Mouse (Mus musculus) CH12.LX (cell line): ENCODE data around the gene Dtx3. TPM values are rescaled to one million over a fixed set of nuclear protein-coding genes. Genes with fewer than 3 reads are reported as not detected.

Experiments used
- DNase-seq: peaks from one replicate; pipeline ENCODE4 v3.0.0-alpha.2; 2013; ENCODE audit errors: extremely low read depth
- H3K27ac ChIP-seq: 2 replicates; pipeline ENCODE4 v1.5.1; 2012; ENCODE audit warnings: low read depth, mild to moderate bottlenecking, control low read depth, moderate library complexity; ENCODE audit not compliant: insufficient read depth
- H3K27me3 ChIP-seq: replicated peaks from 2 replicates; pipeline ENCODE3; 2012; ENCODE audit warnings: inconsistent platforms
- H3K36me3 ChIP-seq, 2 experiments: replicated peaks in 1 of 2; 2 replicates each; pipeline versions ENCODE3 to v1.6.1; 2012; ENCODE audit warnings: inconsistent platforms in 1 of 2, low read length in 1 of 2, mild to moderate bottlenecking in 1 of 2, mixed read lengths in 1 of 2, moderate library complexity in 1 of 2; ENCODE audit not compliant: control insufficient read depth in 1 of 2, insufficient read depth in 1 of 2
- H3K4me1 ChIP-seq, 2 experiments: 2 replicates each; pipeline ENCODE4 v1.6.1; 2012; ENCODE audit warnings: inconsistent platforms in 1 of 2, moderate library complexity in 1 of 2; ENCODE audit not compliant: insufficient read depth in 2 of 2, control insufficient read depth in 1 of 2
- H3K4me2 ChIP-seq: 2 replicates; pipeline ENCODE4 v1.6.1; 2012; ENCODE audit warnings: low read depth, mild to moderate bottlenecking, control low read depth; ENCODE audit not compliant: poor library complexity, insufficient read depth, severe bottlenecking
- H3K4me3 ChIP-seq, 3 experiments: fragments of 150-350 bp in 1 of 3; sonication (generic) in 1 of 3; replicated peaks in 1 of 3; 2 replicates each; pipeline versions ENCODE3 to v1.5.1; 2011 to 2012; ENCODE audit warnings: low read depth in 2 of 3, low read length in 2 of 3, mild to moderate bottlenecking in 2 of 3, moderate library complexity in 2 of 3, control low read depth in 1 of 3, improper control_type of control experiment in 1 of 3, inconsistent platforms in 1 of 3, mixed read lengths in 1 of 3; ENCODE audit not compliant: poor library complexity in 1 of 3
- H3K79me2 ChIP-seq: replicated peaks from 2 replicates; pipeline ENCODE4 v1.6.1; 2012; ENCODE audit warnings: mild to moderate bottlenecking, moderate library complexity; ENCODE audit not compliant: control insufficient read depth, poor library complexity, insufficient read depth, severe bottlenecking; ENCODE audit errors: extremely low read depth
- H3K9ac ChIP-seq: 2 replicates; pipeline ENCODE4 v1.6.1; 2012; ENCODE audit warnings: low read depth, mild to moderate bottlenecking, control low read depth, moderate library complexity; ENCODE audit not compliant: insufficient read depth
- H3K9me3 ChIP-seq: replicated peaks from 2 replicates; pipeline ENCODE3; 2012; ENCODE audit warnings: low read length, inconsistent platforms, mixed read lengths
- BHLHE40 ChIP-seq: IDR thresholded peaks from 2 replicates; pipeline ENCODE4 v1.6.1; 2011; ENCODE audit warnings: mild to moderate bottlenecking, low read depth, low read length, improper control_type of control experiment
- CHD2 ChIP-seq: IDR thresholded peaks from 2 replicates; pipeline ENCODE4 v1.6.1; 2011; ENCODE audit warnings: low read length, improper control_type of control experiment
- ELF1 ChIP-seq: IDR thresholded peaks from 2 replicates; pipeline ENCODE4 v1.6.1; 2014; ENCODE audit warnings: low read depth, mild to moderate bottlenecking, inconsistent platforms, low read length, improper control_type of control experiment
- ETS1 ChIP-seq: conservative IDR thresholded peaks from 2 replicates; pipeline ENCODE4 v1.6.1; 2012; ENCODE audit warnings: low read depth, mild to moderate bottlenecking, inconsistent platforms, low read length, improper control_type of control experiment, moderate library complexity
- GABPA ChIP-seq: IDR thresholded peaks from 2 replicates; pipeline ENCODE4 v1.6.1; 2012; ENCODE audit warnings: low read depth, low read length, improper control_type of control experiment, inconsistent platforms; ENCODE audit not compliant: insufficient replicate concordance
- IRF4 ChIP-seq: IDR thresholded peaks from 2 replicates; pipeline ENCODE4 v1.6.1; 2014; ENCODE audit warnings: low read depth, mild to moderate bottlenecking, inconsistent platforms, low read length, improper control_type of control experiment
- KAT2A ChIP-seq: IDR thresholded peaks from 2 replicates; pipeline ENCODE4 v1.6.1; 2012; ENCODE audit warnings: low read length, improper control_type of control experiment, inconsistent platforms; ENCODE audit not compliant: insufficient replicate concordance
- MAFK ChIP-seq: IDR thresholded peaks from 2 replicates; pipeline ENCODE4 v1.6.1; 2011; ENCODE audit warnings: low read length, improper control_type of control experiment; ENCODE audit not compliant: insufficient replicate concordance
- MXI1 ChIP-seq: IDR thresholded peaks from 2 replicates; pipeline ENCODE4 v1.6.1; 2011; ENCODE audit warnings: mild to moderate bottlenecking, low read depth, low read length, improper control_type of control experiment
- NELFE ChIP-seq: IDR thresholded peaks from 2 replicates; pipeline ENCODE4 v1.6.1; 2011; ENCODE audit warnings: low read depth, low read length, improper control_type of control experiment
- NRF1 ChIP-seq: IDR thresholded peaks from 2 replicates; pipeline ENCODE4 v1.6.1; 2014; ENCODE audit warnings: low read depth, mild to moderate bottlenecking, inconsistent platforms, low read length, improper control_type of control experiment, moderate library complexity
- POLR2A ChIP-seq: IDR thresholded peaks from 2 replicates; pipeline ENCODE4 v1.6.1; 2011; ENCODE audit warnings: low read depth, mild to moderate bottlenecking, improper control_type of control experiment, low read length
- UBTF ChIP-seq: IDR thresholded peaks from 2 replicates; pipeline ENCODE4 v1.6.1; 2012; ENCODE audit warnings: low read depth, mild to moderate bottlenecking, inconsistent platforms, low read length, improper control_type of control experiment, moderate library complexity
- USF2 ChIP-seq: conservative IDR thresholded peaks from 2 replicates; pipeline ENCODE4 v1.6.1; 2011; ENCODE audit warnings: low read depth, low read length, improper control_type of control experiment
- ZKSCAN1 ChIP-seq: IDR thresholded peaks from 2 replicates; pipeline ENCODE4 v1.6.1; 2012; ENCODE audit warnings: low read depth, inconsistent platforms, low read length, improper control_type of control experiment, borderline replicate concordance
- ZMIZ1 ChIP-seq: IDR thresholded peaks from 2 replicates; pipeline ENCODE4 v1.6.1; 2012; ENCODE audit warnings: low read depth, mild to moderate bottlenecking, inconsistent platforms, low read length, improper control_type of control experiment
- ZNF384 ChIP-seq: IDR thresholded peaks from 2 replicates; pipeline ENCODE4 v1.6.1; 2012; ENCODE audit warnings: low read depth, low read length, improper control_type of control experiment, inconsistent platforms
- dilution Hi-C: fragments of 300-500 bp; cut with MboI; formaldehyde crosslinking; loops from 2 replicates; pipeline ENCODE4 v1.14.3; 2020; ENCODE audit warnings: low sequenced_read_pairs; ENCODE audit not compliant: extremely low pct_unique_long_range_greater_than_20kb, extremely low pct_ligation_motif_present
- in situ Hi-C: fragments of 300-500 bp; cut with MboI; formaldehyde crosslinking; loops from 3 replicates; pipeline ENCODE4 v1.14.3; 2019; ENCODE audit warnings: low sequenced_read_pairs, low pct_ligation_motif_present, low pct_unique_long_range_greater_than_20kb, mixed read lengths
- polyA plus RNA-seq: library from polyadenylated mRNA; unstranded; fragments of >175 nt; gene quantifications from 2 replicates; pipeline ENCODE4 v1.2.1, GENCODE M21; 2012; ENCODE audit warnings: low read depth; ENCODE audit not compliant: insufficient read length
- total RNA-seq, 2 experiments: library from RNA; depleted of rRNA; stranded (reverse); fragments of 300-350 nt in 1 of 2; fragments of >200 nt in 1 of 2; gene quantifications; 2 replicates each; pipeline ENCODE4 v1.2.3; 2012 to 2014

Gene Dtx3
- total and polyA plus RNA-seq, 3 experiments = 18.9 to 51.2 (median 27.6) TPM

DNA sequence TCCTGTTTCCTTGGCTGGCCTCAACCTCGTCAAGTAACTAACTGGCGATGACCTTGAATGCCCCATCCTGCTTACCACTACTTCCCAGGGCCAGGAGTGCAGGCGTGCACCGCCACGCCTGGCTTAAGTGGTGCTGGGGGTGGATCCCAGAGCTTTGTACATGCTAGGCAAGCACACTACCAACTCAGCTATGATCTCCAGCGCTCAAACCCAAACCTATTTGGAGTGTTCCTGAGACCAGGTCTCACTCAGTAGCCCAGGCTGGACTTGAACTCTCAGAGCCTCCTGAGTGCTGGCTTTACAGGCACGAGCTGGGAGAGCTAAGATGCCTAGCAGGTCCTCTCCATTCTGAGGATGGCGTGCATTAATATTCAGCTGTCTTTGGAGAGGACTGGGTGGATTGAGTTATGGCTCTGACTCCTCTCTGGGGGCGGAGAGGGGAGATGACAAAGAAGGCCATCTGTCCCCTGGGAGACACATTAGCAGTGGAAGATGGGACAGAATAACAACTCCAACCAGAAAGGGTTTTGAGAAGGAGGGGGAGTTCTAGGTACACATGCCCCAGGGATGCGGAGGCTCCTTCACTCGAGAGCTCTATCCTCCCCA is 2.1 kb upstream of the Dtx3 start:
- no peaks in the 10 kb centered on the region for H3K79me2 ChIP-seq
- dilution Hi-C loops = no loop called here
- no peak overlapping the region for H3K4me2 ChIP-seq
- no peak for DNase-seq
- no peaks in the 10 kb centered on the region for H3K27me3 ChIP-seq
- in situ Hi-C loops = loop anchor here (5.0 kb wide), 1 partner anchor 40 kb away; no protein-coding TSS in a partner anchor
- H3K36me3 ChIP-seq = peaks cover 42 to 58% of the 10 kb centered on the region in 2 experiments
- H3K4me1 ChIP-seq = peaks cover 3 to 28% of the 10 kb centered on the region in 2 experiments; a peak in 3 of 4 replicates
- no peak overlapping the region for H3K4me3 ChIP-seq
- no peaks in the 10 kb centered on the region for H3K9me3 ChIP-seq
- H3K9ac ChIP-seq = no peak overlapping the region
- TF ChIP-seq MAFK (no peak), KAT2A (no peak), IRF4 (no peak), NELFE (no peak), USF2 (no peak), BHLHE40 (no peak), NRF1 (no peak)
- H3K27ac ChIP-seq = no peak overlapping the region

DNA sequence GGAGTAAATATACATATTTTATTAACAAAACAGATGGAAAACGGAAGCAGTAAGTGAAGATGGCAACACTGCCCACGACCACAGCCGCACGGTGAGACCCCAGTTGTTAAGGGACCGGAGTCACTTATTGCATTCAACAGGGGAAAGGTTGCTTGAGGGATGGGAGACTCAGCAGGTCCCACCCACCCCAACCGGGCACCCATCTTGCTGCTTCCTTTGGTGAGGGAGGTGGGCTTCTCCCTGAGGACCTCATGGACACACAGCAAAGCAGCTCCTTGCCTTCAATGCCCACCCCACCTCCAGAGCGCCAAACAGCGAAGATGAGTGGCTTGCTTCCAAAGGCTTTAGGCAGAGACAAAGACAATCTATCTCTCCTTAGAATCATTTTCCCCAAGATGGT is 1.6 kb upstream of the Dtx3 start:
- dilution Hi-C loops = no loop called here
- no peak overlapping the region for H3K4me3 ChIP-seq
- H3K9ac ChIP-seq = no peak overlapping the region
- H3K9me3 ChIP-seq = no peaks in the 10 kb centered on the region
- H3K4me2 ChIP-seq = no peak overlapping the region
- no peak for DNase-seq
- H3K36me3 ChIP-seq = peaks cover 43 to 58% of the 10 kb centered on the region in 2 experiments
- TF ChIP-seq UBTF = no peak
- no peak for TF ChIP-seq GABPA
- no peak for TF ChIP-seq MXI1
- no peak for TF ChIP-seq ELF1
- TF ChIP-seq ZKSCAN1 = no peak
- TF ChIP-seq IRF4 = no peak
- TF ChIP-seq ZNF384 = no peak
- no peak for TF ChIP-seq ZMIZ1
- TF ChIP-seq CHD2 = no peak
- no peak for TF ChIP-seq USF2
- no peak for TF ChIP-seq MAFK
- TF ChIP-seq POLR2A = no peak
- no peak for TF ChIP-seq BHLHE40
- no peak for TF ChIP-seq ETS1
- H3K4me1 ChIP-seq = peaks cover 3 to 31% of the 10 kb centered on the region in 2 experiments; a peak in 3 of 4 replicates
- no peak overlapping the region for H3K27ac ChIP-seq
- in situ Hi-C loops = loop anchor here (5.0 kb wide), 1 partner anchor 40 kb away; no protein-coding TSS in a partner anchor
- no peaks in the 10 kb centered on the region for H3K27me3 ChIP-seq
- no peaks in the 10 kb centered on the region for H3K79me2 ChIP-seq
